Mouse (Mus musculus): Measurements from ENCODE around the gene Kif5a. TPM values are rescaled to one million over a fixed set of nuclear protein-coding genes. Genes with fewer than 3 reads are reported as not detected.
A peak's percentile ranks its signal among the peaks of the same experiment; 100 is the strongest.

Gene Kif5a
- total RNA-seq, 2 experiments from 2014 or later: under 0.01 TPM; not detected in 1

GRCm38 (mm10) chr10:127268401-127268800 is 5.3 kb upstream of the Kif5a start:
- ATAC-seq (replicated peaks; ENCODE audit: low FRiP score, poor library complexity, severe bottlenecking): 0 out of 2 replicates have a peak, but pooled peaks have one; percentile 17

DNA sequence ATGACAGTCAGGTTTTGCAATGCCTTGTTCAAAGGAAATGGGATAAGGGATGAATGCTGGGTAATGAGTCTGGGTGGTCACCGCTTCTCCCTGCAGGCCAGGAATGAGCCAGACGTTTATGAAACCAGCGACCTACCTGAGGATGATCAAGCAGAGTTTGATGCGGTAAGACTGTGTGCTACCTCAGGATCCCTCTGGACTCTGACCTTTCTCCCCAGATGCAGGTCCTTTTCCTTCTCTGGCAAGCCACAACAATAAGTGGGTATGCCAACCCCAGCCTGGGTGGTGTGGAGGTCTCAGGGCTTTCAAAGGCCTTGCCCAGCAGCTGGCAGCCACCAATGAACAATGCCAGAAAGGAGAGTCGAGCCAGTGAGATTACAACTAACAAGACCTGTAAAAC is 4.2 kb upstream of the Kif5a start:
- ATAC-seq (replicated peaks; ENCODE audit: low FRiP score, poor library complexity, severe bottlenecking): no peak

DNA sequence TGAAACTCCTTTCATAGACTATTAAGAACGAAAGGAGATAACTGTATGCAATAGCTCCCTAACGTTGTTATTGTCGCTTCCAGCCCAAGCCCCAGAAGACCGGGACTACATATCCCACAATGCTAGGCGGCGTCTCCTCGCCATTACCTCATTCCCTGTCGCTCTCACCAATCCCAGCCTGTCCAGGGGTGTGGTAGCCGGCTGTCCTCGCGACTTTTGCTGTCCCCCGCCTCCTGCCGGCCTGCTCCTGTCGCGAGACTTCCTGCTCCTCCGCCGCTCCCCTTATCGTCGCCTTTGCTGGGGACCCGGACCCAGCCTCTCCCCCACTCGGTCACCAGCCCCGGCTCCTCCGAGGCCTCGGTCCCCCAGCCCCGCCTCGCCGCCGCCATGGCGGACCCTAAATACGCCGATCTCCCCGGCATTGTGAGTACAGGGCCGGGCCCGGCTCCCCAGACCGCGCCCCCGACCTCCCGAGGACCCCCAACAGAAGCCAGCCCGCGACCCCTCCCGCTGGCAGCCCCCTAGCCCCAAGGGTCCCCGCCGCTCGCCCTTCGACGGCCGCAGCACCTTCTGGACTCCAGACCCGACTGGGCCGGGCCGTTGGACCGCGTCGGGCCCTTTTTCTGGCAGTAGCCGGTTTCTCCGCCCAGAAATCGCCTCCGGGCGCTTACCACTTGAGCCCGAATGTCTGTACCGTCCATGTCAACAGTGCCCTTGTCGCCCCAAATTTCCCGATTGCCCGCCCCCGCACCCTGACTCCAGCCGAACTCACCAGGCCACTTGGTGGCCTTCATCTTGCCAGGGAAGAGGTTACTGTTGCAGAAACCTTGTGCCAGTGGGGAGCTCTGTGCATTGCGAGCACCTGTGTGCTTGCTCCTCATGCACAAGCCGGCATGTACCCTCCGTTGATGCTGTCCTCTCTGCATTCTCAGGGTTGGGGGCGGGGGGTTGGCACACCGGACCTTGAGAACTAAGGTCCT is 3.3 kb upstream of the Kif5a start, which contains the start of gene Dctn2:
Gene Dctn2, plus strand, starts transcription at position 257 of the 980 bp plus-strand sequence.
- ATAC-seq (replicated peaks; ENCODE audit: low FRiP score, poor library complexity, severe bottlenecking): peak; percentile 92

- ATAC-seq (replicated peaks; ENCODE audit: low FRiP score, poor library complexity, severe bottlenecking): peak; percentile 63
Observed at GRCm38 (mm10) chr10:127265727-127266111, 2.6 kb upstream of the Kif5a start.

GRCm38 (mm10) chr10:127264971-127265370 is 1.8 kb upstream of the Kif5a start:
- no peak for ATAC-seq (replicated peaks; ENCODE audit: low FRiP score, poor library complexity, severe bottlenecking)

DNA sequence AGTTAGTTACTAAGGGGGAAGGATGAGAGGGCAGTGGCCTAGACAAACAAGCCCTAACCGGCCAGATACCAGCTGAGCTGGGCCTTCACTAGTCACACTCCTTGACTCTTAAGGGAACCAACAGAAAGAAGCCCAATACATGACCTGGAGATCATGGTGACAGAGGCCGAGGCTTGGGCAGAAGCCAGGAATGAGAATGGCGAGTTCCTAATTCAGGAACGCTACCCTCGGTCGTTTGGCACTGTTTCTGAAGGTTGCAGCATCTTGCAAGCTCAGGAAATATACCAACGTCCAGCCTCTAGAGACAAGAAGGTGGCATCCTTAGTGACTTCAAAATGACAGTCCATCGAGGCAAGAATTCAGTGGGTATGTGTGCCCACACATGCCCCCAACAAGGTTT is 1.2 kb upstream of the Kif5a start:
- ATAC-seq (replicated peaks; ENCODE audit: low FRiP score, poor library complexity, severe bottlenecking): no peak

- no peak for ATAC-seq (replicated peaks; ENCODE audit: low FRiP score, poor library complexity, severe bottlenecking)
Observed at GRCm38 (mm10) chr10:127263631-127264030, 483 bp upstream of the Kif5a start.

DNA sequence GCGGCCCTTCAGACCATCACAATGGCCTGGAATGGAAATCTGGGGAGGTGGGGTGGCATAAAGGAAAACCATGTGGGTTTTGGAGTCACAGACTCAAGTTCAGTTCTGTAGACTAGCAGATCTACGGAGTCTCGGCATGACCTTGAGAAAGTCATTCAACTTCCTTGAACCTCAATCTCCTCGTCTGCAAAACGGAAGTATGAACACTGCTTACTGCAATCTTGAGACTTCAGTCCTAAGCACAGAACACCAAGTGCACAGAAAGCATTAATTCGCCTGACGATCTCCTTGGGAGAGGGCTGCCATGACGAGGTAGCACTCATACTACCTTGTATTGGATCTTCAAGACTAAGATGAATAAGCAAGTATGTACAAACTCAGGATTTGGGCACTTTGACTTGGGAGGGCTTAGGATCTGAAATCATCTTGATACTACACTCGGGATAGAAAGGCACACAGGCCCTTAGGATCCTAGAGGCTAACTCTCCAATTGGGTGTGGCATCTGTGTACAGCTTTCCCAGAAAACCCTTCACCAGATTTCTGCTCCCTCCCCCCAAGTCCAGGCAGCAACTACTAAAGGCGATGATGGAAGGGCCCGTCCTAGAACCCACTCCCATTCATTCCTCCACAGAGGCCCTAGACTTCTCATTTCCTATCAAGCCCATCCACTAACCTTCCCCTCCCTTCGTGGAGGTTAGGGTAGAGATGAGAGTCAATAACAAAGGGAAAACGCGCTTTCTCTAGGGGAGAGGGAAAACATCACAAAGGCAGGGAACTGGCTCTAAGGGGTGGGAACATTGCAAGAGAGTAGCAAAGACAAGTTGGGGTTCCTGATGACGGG is 1.2 kb downstream of the Kif5a start:
- ATAC-seq (replicated peaks; ENCODE audit: low FRiP score, poor library complexity, severe bottlenecking): no peak

- no peak for ATAC-seq (replicated peaks; ENCODE audit: low FRiP score, poor library complexity, severe bottlenecking)
Observed at GRCm38 (mm10) chr10:127258489-127258888, 4.7 kb downstream of the Kif5a start.

DNA sequence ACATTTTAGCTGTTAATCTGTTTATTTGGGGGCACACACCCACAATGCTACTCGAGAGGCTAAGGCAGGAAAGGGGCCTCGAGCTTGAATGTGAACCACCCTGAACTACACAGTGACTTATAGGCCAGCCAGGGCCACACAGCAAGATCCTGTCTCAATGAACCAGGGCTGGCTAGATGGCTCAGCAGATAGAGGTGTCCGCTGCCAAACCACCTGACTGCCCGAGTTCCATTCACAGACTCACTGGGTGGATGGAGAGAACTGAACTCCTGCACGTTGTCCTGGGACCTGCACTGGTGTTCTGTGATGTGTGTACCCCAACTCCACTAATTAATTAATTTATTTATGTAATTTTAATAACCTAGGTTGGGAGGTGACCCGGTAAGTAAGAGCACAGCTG is 5.4 kb downstream of the Kif5a start:
- ATAC-seq (replicated peaks; ENCODE audit: low FRiP score, poor library complexity, severe bottlenecking): no peak

DNA sequence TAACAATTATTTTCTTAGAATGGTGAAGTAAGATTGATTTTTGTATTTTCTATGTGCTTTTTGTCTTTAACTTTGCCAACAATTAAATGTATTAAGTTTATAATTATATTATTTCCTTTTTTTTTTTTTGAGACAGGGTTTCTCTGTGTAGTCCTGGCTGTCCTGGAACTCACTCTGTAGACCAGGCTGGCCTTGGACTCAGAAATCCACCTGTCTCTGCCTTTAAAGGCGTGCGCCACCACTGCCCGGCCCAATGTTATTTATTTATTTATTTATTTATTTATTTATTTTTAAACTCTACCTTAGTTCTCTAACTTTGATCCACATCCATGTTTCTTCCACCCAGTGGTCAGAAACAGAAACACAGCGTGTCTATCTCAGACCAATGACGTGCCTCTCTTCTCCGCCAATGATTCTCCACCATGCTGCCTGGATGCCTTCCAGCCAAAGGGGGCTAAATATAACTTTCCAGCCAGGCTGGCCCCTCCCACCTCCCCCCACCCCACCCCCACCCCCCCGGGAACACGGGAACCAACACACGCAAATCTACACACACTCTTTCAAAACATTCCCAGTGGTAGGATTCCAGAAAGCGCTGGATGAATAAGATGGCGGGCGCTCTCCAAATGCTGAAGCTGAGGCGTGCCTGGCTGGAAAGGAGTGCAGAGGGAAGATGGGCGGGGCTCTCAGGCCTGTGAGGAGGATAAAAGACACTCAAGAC is 7.4 kb downstream of the Kif5a start:
- ATAC-seq (replicated peaks; ENCODE audit: low FRiP score, poor library complexity, severe bottlenecking): no peak

GRCm38 (mm10) chr10:127250810-127251209 is 12.3 kb downstream of the Kif5a start:
- ATAC-seq (replicated peaks; ENCODE audit: low FRiP score, poor library complexity, severe bottlenecking): no peak

DNA sequence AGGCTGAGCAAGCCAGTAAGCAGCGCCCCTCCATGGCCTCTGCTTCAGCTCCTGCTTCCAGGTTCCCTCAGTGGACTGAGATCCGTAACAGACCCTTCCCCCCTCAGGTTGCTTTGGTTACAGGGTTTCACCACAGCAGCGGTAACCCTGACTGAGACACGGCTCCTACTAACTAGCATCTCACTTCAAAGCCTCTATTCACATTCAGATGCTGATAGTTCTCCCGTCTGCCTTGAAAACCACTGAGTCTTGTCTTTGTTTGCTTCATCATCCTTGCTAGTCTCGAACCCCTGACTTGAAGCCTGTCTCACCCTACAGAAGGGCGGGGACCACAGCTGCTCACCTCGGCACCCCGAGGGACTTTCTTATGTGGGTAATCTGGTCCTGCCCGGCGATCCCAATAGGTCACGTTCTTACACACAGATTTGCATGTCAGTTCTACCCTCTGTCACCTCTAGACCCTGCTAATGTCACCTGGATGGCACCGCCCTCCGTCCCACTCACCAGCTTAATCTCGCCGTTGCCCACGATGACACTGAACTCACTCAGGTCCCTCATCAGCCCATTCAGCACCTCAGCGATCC is 24.8 kb downstream of the Kif5a start:
- no peak for ATAC-seq (replicated peaks; ENCODE audit: low FRiP score, poor library complexity, severe bottlenecking)

DNA sequence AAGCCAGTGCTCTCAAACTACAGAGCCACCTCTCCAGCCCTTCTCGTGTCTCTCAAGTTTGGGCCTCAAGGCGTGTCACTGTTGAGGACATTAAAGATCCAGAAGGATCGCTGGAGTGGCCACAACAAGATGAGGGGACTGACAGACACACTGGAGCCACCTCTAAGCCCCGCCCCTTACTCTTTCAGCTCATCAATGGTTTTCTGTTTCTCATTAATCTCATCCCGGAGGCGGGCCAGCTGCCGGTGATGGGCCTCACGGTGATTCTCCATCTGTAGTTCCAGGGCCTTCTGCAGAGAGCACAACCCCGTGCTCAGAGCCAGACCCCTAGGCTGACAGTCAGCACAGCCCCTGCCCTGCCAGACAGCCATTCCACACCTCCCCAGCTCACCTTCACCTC is 26.6 kb downstream of the Kif5a start:
- ATAC-seq (replicated peaks; ENCODE audit: low FRiP score, poor library complexity, severe bottlenecking): no peak

DNA sequence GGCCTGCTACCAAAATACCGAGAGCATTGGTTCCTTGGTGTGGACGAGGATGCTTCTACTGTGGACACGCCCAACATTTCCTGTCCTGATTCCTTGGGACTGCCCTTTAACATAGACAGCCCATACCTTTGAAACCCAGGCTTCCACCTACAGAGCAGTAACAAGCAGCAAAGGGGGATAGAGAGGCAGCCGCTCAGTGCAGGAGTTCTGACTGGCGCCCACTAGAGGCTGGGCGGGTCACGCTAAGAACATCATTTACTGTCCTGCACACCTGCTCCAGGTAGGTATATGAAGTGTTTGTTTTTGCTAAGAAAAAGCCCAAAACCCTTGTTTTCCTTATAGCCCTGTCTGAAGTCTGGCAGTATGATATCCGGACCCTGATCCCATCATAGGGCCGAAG is 30.0 kb downstream of the Kif5a start:
- ATAC-seq (replicated peaks; ENCODE audit: low FRiP score, poor library complexity, severe bottlenecking): no peak

- no peak for ATAC-seq (replicated peaks; ENCODE audit: low FRiP score, poor library complexity, severe bottlenecking)
Observed at GRCm38 (mm10) chr10:127231741-127232140, 31.4 kb downstream of the Kif5a start.

GRCm38 (mm10) chr10:127230693-127231092 is 32.5 kb downstream of the Kif5a start:
- no peak for ATAC-seq (replicated peaks; ENCODE audit: low FRiP score, poor library complexity, severe bottlenecking)

DNA sequence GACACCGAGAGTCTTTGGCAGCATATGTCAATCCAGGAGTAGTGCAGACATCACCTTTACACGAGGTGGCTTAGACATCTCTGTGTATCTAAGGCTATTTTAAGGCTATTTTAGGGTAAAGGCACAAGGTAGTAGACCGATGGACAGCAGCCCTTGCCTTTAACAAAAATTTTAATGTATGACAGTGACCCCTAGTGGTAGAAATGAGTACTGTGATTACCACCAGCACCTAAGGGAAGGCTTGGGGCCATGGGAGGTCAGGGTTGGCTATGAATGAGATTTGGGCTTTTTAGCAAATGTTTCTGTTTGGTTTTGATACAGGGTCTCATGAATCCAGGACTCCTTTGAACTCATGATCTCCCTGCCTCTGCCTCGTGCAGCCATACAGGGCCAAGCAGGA is 34.3 kb downstream of the Kif5a start:
- ATAC-seq (replicated peaks; ENCODE audit: low FRiP score, poor library complexity, severe bottlenecking): peak; percentile 83

DNA sequence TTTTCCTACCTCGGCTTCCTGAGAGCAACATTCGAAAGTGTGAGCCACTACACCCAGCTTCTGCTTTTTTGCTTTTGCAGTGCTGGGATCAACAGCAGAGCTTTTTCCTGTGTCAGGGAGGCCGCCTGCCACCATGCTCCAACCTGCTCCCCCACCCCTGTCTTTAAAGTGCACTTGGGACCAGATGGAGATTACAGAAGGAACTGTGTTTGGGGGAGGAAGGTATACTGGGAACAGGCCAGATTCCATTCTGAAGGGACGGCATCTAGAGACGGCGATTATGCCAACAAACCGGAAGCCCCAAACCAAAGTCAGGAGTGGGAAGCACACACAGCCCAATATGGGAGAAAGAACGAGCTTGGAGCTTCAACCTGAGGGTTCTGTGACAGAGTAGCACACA is 36.0 kb downstream of the Kif5a start:
- no peak for ATAC-seq (replicated peaks; ENCODE audit: low FRiP score, poor library complexity, severe bottlenecking)

All from erythroblast, adult 5-6 weeks (primary cell).